Mouse (Mus musculus): ENCODE results near the gene Pidd1. TPM values are rescaled to one million over a fixed set of nuclear protein-coding genes. Genes with fewer than 3 reads are reported as not detected.

Gene Pidd1
- polyA plus RNA-seq, 1 experiment from 2014 or later = 7.3 TPM

GRCm38 (mm10) chr7:141468164-141468521, 24.3 kb upstream of the Pidd1 start:
- peaks cover 7% of the 10 kb centered on the region; the same call in 1 of the 2 replicates for H3K36me3 ChIP-seq (ENCODE audit: control insufficient read depth, insufficient read depth, low read length)
- peaks cover 22% of the 10 kb centered on the region for H3K4me1 ChIP-seq (ENCODE audit: control insufficient read depth, insufficient read depth, low read length)
- 13% methylated on average over 5 of the region's 5 CpGs for WGBS
- peak overlapping the region; percentile 82 for H3K4me2 ChIP-seq (ENCODE audit: low read depth, low read length)
- peaks cover 17% of the 10 kb centered on the region for H3K27me3 ChIP-seq (replicated peaks; ENCODE audit: control insufficient read depth, insufficient read depth, low read length)
- H3K9ac ChIP-seq (ENCODE audit: low read depth, low read length) = peak overlapping the region; percentile 92
- peak overlapping the region; percentile 78 for H3K27ac ChIP-seq (ENCODE audit: low read length)
- ATAC-seq = peak; percentile 12; the same call in 1 of the 2 replicates
- H3K9me3 ChIP-seq (ENCODE audit: control insufficient read depth, low read length) = no peaks in the 10 kb centered on the region
- peak overlapping the region; percentile 85 for H3K4me3 ChIP-seq (ENCODE audit: low read length)

GRCm38 (mm10) chr7:141467230-141468030, 23.6 kb upstream of the Pidd1 start, which contains the start of gene Cd151:
TSS of gene Cd151 (plus strand) at chr7:141467392.
- peaks cover 7% of the 10 kb centered on the region; the same call in 1 of the 2 replicates for H3K36me3 ChIP-seq (ENCODE audit: control insufficient read depth, insufficient read depth, low read length)
- H3K4me3 ChIP-seq (ENCODE audit: low read length) = peak within 1 kb of the TSS; percentile 85
- H3K27me3 ChIP-seq (replicated peaks; ENCODE audit: control insufficient read depth, insufficient read depth, low read length) = peaks cover 20% of the 10 kb centered on the region
- peaks cover 23% of the 10 kb centered on the region for H3K4me1 ChIP-seq (ENCODE audit: control insufficient read depth, insufficient read depth, low read length)
- peak; percentile 81 for ATAC-seq
- H3K9ac ChIP-seq (ENCODE audit: low read depth, low read length) = peak within 1 kb of the TSS; percentile 92
- H3K9me3 ChIP-seq (ENCODE audit: control insufficient read depth, low read length) = no peaks in the 10 kb centered on the region
- H3K4me2 ChIP-seq (ENCODE audit: low read depth, low read length) = peak within 1 kb of the TSS; percentile 82
- WGBS = under 1% methylated on average over 50 of the region's 52 CpGs
- peak within 1 kb of the TSS; percentile 78 for H3K27ac ChIP-seq (ENCODE audit: low read length)

GRCm38 (mm10) chr7:141466607-141467148, 22.9 kb upstream of the Pidd1 start:
- H3K9ac ChIP-seq (ENCODE audit: low read depth, low read length) = peak overlapping the region; percentile 92

GRCm38 (mm10) chr7:141466045-141466394, 22.2 kb upstream of the Pidd1 start:
- H3K36me3 ChIP-seq (ENCODE audit: control insufficient read depth, insufficient read depth, low read length) = peaks cover 5% of the 10 kb centered on the region; the same call in 1 of the 2 replicates
- 85% methylated on average over 7 of the region's 7 CpGs for WGBS
- ATAC-seq = no peak
- H3K4me2 ChIP-seq (ENCODE audit: low read depth, low read length) = no peak overlapping the region
- peaks cover 21% of the 10 kb centered on the region for H3K27me3 ChIP-seq (replicated peaks; ENCODE audit: control insufficient read depth, insufficient read depth, low read length)
- H3K9ac ChIP-seq (ENCODE audit: low read depth, low read length) = no peak overlapping the region
- no peaks in the 10 kb centered on the region for H3K9me3 ChIP-seq (ENCODE audit: control insufficient read depth, low read length)
- no peak overlapping the region for H3K4me3 ChIP-seq (ENCODE audit: low read length)
- no peak overlapping the region for H3K27ac ChIP-seq (ENCODE audit: low read length)
- peaks cover 35% of the 10 kb centered on the region for H3K4me1 ChIP-seq (ENCODE audit: control insufficient read depth, insufficient read depth, low read length)

More at GRCm38 (mm10) chr7:141466607-141467148, 22.9 kb upstream of the Pidd1 start:
- H3K27ac ChIP-seq (ENCODE audit: low read length) = peak overlapping the region; percentile 78; the same call in 1 of the 2 replicates
- H3K4me2 ChIP-seq (ENCODE audit: low read depth, low read length) = peak overlapping the region; percentile 82
- peaks cover 20% of the 10 kb centered on the region for H3K27me3 ChIP-seq (replicated peaks; ENCODE audit: control insufficient read depth, insufficient read depth, low read length)
- no peaks in the 10 kb centered on the region for H3K9me3 ChIP-seq (ENCODE audit: control insufficient read depth, low read length)
- peaks cover 29% of the 10 kb centered on the region for H3K4me1 ChIP-seq (ENCODE audit: control insufficient read depth, insufficient read depth, low read length)
- H3K4me3 ChIP-seq (ENCODE audit: low read length) = peak overlapping the region; percentile 85
- 59% methylated on average over 10 of the region's 10 CpGs for WGBS
- ATAC-seq = no peak
- H3K36me3 ChIP-seq (ENCODE audit: control insufficient read depth, insufficient read depth, low read length) = peaks cover 7% of the 10 kb centered on the region; the same call in 1 of the 2 replicates

GRCm38 (mm10) chr7:141465388-141466044, 21.7 kb upstream of the Pidd1 start:
- Histone ChIP-seq H3K4me2 (ENCODE audit: low read depth, low read length) (no peak overlapping the region), H3K9ac (ENCODE audit: low read depth, low read length) (peak overlapping the region; percentile 15; the same call in 1 of the 2 replicates), H3K9me3 (ENCODE audit: control insufficient read depth, low read length) (no peaks in the 10 kb centered on the region), H3K4me1 (ENCODE audit: control insufficient read depth, insufficient read depth, low read length) (peaks cover 40% of the 10 kb centered on the region), H3K27me3 (replicated peaks; ENCODE audit: control insufficient read depth, insufficient read depth, low read length) (peaks cover 25% of the 10 kb centered on the region), H3K4me3 (ENCODE audit: low read length) (no peak overlapping the region), H3K36me3 (ENCODE audit: control insufficient read depth, insufficient read depth, low read length) (peaks cover 3% of the 10 kb centered on the region; the same call in 1 of the 2 replicates), H3K27ac (ENCODE audit: low read length) (no peak overlapping the region)
- 44% methylated on average over 10 of the region's 10 CpGs for WGBS
- ATAC-seq = no peak

- WGBS = 13% methylated on average over 38 of the region's 38 CpGs
- ATAC-seq = no peak
- H3K36me3 ChIP-seq (ENCODE audit: control insufficient read depth, insufficient read depth, low read length) = peaks cover 1% of the 10 kb centered on the region; the same call in 1 of the 2 replicates
- H3K4me3 ChIP-seq (ENCODE audit: low read length) = peak overlapping the region; percentile 11; the same call in 1 of the 2 replicates
- H3K9ac ChIP-seq (ENCODE audit: low read depth, low read length) = peak overlapping the region; percentile 15; the same call in 1 of the 2 replicates
- peak overlapping the region; percentile 26 for H3K4me2 ChIP-seq (ENCODE audit: low read depth, low read length)
- peaks cover 43% of the 10 kb centered on the region for H3K4me1 ChIP-seq (ENCODE audit: control insufficient read depth, insufficient read depth, low read length)
- peaks cover 25% of the 10 kb centered on the region for H3K27me3 ChIP-seq (replicated peaks; ENCODE audit: control insufficient read depth, insufficient read depth, low read length)
- H3K9me3 ChIP-seq (ENCODE audit: control insufficient read depth, low read length) = no peaks in the 10 kb centered on the region
- H3K27ac ChIP-seq (ENCODE audit: low read length) = no peak overlapping the region
These were observed 20.9 kb upstream of the Pidd1 start for GRCm38 (mm10) chr7:141464603-141465201.

GRCm38 (mm10) chr7:141463824-141464602, 20.2 kb upstream of the Pidd1 start:
- no peak overlapping the region for H3K27ac ChIP-seq (ENCODE audit: low read length)
- peak overlapping the region; percentile 11 for H3K4me3 ChIP-seq (ENCODE audit: low read length)
- H3K4me2 ChIP-seq (ENCODE audit: low read depth, low read length) = peak overlapping the region; percentile 26; the same call in 1 of the 2 replicates
- no peaks in the 10 kb centered on the region for H3K9me3 ChIP-seq (ENCODE audit: control insufficient read depth, low read length)
- H3K27me3 ChIP-seq (replicated peaks; ENCODE audit: control insufficient read depth, insufficient read depth, low read length) = peaks cover 25% of the 10 kb centered on the region
- H3K36me3 ChIP-seq (ENCODE audit: control insufficient read depth, insufficient read depth, low read length) = peaks cover 4% of the 10 kb centered on the region; the same call in 1 of the 2 replicates
- 0 out of 2 replicates have a peak overlapping the region, but pooled peaks have one; percentile 15 for H3K9ac ChIP-seq (ENCODE audit: low read depth, low read length)
- 42% methylated on average over 12 of the region's 12 CpGs for WGBS
- no peak for ATAC-seq
- peaks cover 36% of the 10 kb centered on the region for H3K4me1 ChIP-seq (ENCODE audit: control insufficient read depth, insufficient read depth, low read length)

- 19% methylated on average over 5 of the region's 5 CpGs for WGBS
- peaks cover 4% of the 10 kb centered on the region; the same call in 1 of the 2 replicates for H3K36me3 ChIP-seq (ENCODE audit: control insufficient read depth, insufficient read depth, low read length)
- peak overlapping the region; percentile 60 for H3K4me3 ChIP-seq (ENCODE audit: low read length)
- H3K27me3 ChIP-seq (replicated peaks; ENCODE audit: control insufficient read depth, insufficient read depth, low read length) = peaks cover 25% of the 10 kb centered on the region
- no peaks in the 10 kb centered on the region for H3K9me3 ChIP-seq (ENCODE audit: control insufficient read depth, low read length)
- peak overlapping the region; percentile 9; the same call in 1 of the 2 replicates for H3K27ac ChIP-seq (ENCODE audit: low read length)
- peaks cover 33% of the 10 kb centered on the region for H3K4me1 ChIP-seq (ENCODE audit: control insufficient read depth, insufficient read depth, low read length)
- peak overlapping the region; percentile 94 for H3K4me2 ChIP-seq (ENCODE audit: low read depth, low read length)
- peak; percentile 2; the same call in 1 of the 2 replicates for ATAC-seq
- peak overlapping the region; percentile 77 for H3K9ac ChIP-seq (ENCODE audit: low read depth, low read length)
These were observed 18.6 kb upstream of the Pidd1 start for GRCm38 (mm10) chr7:141462333-141462821.

Data from intestine, embryonic 16.5 days (tissue).